Mouse (Mus musculus): ENCODE results near the gene H2afv.

DNA sequence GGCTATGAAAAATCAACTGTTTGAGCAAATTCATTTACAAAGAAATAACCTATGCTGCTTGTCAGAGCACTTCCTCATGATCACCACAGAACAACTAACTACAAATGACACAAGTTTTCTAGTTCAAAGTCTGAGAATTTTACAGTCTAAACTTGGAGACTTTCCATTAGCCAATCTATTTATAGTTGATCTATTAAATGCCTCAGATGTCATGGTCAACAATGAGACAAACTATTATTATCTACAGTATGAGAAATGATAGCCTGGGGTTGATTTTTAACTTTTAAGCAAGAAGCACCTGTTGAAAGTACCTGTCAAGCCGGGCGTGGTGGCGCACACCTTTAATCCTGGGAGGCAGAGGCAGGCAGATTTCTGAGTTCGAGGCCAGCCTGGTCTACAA is 1.7 kb downstream of the H2afv start:
- TF ChIP-seq POLR2A (IDR thresholded peaks at IDR 0.05; ENCODE audit: insufficient read length, low read depth) (no peak), USF1 (IDR thresholded peaks at IDR 0.05; ENCODE audit: low read depth) (no peak), TCF12 (IDR thresholded peaks at IDR 0.05; ENCODE audit: insufficient read depth, poor library complexity, severe bottlenecking) (no peak), MAX (IDR thresholded peaks at IDR 0.05; ENCODE audit: low read depth) (no peak), SRF (IDR thresholded peaks at IDR 0.05; ENCODE audit: control insufficient read depth, insufficient read length, low read depth) (no peak), REST (IDR thresholded peaks at IDR 0.05; ENCODE audit: insufficient read depth, insufficient read length) (no peak), MYOD1 (IDR thresholded peaks at IDR 0.05; ENCODE audit: control insufficient read depth in 1 of 3, insufficient read length in 2 of 3, low read depth in 2 of 3) (no peak), E2F4 (IDR thresholded peaks at IDR 0.05; ENCODE audit: insufficient read depth) (no peak), MYOG (IDR thresholded peaks at IDR 0.05; ENCODE audit: control insufficient read depth in 1 of 3, insufficient read depth in 1 of 3, insufficient read length in 2 of 3, low read depth in 2 of 3) (no peak), CEBPB (IDR thresholded peaks at IDR 0.05; ENCODE audit: insufficient read depth, poor library complexity, severe bottlenecking) (no peak), POLR2AphosphoS2 (IDR thresholded peaks at IDR 0.05; ENCODE audit: insufficient read length, low read depth) (no peak)

All from myocyte (in vitro differentiated cells).